Mouse (Mus musculus): ENCODE results near the gene Lgr6. TPM values are rescaled to one million over a fixed set of nuclear protein-coding genes. Genes with fewer than 3 reads are reported as not detected.
A peak's percentile ranks its signal among the peaks of the same experiment; 100 is the strongest.

Gene Lgr6
- total RNA-seq, 2 experiments from 2014 or later, result 1.5 to 2.7 TPM

- no peak for DNase-seq (ENCODE audit: low spot score in 2 of 2)
These were observed 139.6 kb downstream of the Lgr6 start for GRCm38 (mm10) chr1:134965430-134965829.

GRCm38 (mm10) chr1:134962821-134963220, 142.3 kb downstream of the Lgr6 start:
- no peak for DNase-seq (ENCODE audit: low spot score in 2 of 2)

GRCm38 (mm10) chr1:134962053-134962803, 142.8 kb downstream of the Lgr6 start, which contains the start of gene Ube2t:
Gene Ube2t (plus strand): TSS chr1:134962565.
- peak; percentile 93 to 96 for DNase-seq (ENCODE audit: low spot score in 2 of 2)

- no peak for DNase-seq (ENCODE audit: low spot score in 2 of 2)
These were observed 144.4 kb downstream of the Lgr6 start for GRCm38 (mm10) chr1:134960634-134961033.

GRCm38 (mm10) chr1:134955637-134956176, 149.4 kb downstream of the Lgr6 start, which contains the start of gene Ppp1r12b:
Gene Ppp1r12b (minus strand): TSS chr1:134955942.
- DNase-seq (ENCODE audit: low spot score in 2 of 2), result peak; percentile 95 to 96

GRCm38 (mm10) chr1:134955050-134955636, 149.9 kb downstream of the Lgr6 start:
- DNase-seq (ENCODE audit: low spot score in 2 of 2), result no peak

- no peak for DNase-seq (ENCODE audit: low spot score in 2 of 2)
These were observed 155.1 kb downstream of the Lgr6 start for GRCm38 (mm10) chr1:134949946-134950345.

GRCm38 (mm10) chr1:134947590-134947989, 157.5 kb downstream of the Lgr6 start:
- no peak for DNase-seq (ENCODE audit: low spot score in 2 of 2)

- no peak for DNase-seq (ENCODE audit: low spot score in 2 of 2)
These were observed 162.2 kb downstream of the Lgr6 start for GRCm38 (mm10) chr1:134942898-134943297.

GRCm38 (mm10) chr1:134940863-134941262, 164.2 kb downstream of the Lgr6 start:
- DNase-seq (ENCODE audit: low spot score in 2 of 2), result no peak

- DNase-seq (ENCODE audit: low spot score in 2 of 2), result no peak
These were observed 166.8 kb downstream of the Lgr6 start for GRCm38 (mm10) chr1:134938233-134938632.

GRCm38 (mm10) chr1:134936335-134936734, 168.7 kb downstream of the Lgr6 start:
- DNase-seq (ENCODE audit: low spot score in 2 of 2), result no peak

Other genes starting within 250 kb of the Lgr6 start
- gene Ppp1r12b, start 149.3 kb downstream of the Lgr6 start, total RNA-seq (2021), result 10 to 100 TPM; 74.7 to 78.5 TPM
- gene Ube2t, start 142.7 kb downstream of the Lgr6 start, total RNA-seq (2021), result 1 to 10 TPM; 1.6 to 1.8 TPM
- gene Ptpn7, start 27.4 kb upstream of the Lgr6 start, total RNA-seq (2021), result under 1 TPM; 0.45 to 0.91 TPM
- 100 to 1,000 TPM; 264 to 266 TPM for gene Arl8a, start 41.5 kb upstream of the Lgr6 start, total RNA-seq (2021)
- 100 to 1,000 TPM; 160 to 178 TPM for gene Gpr37l1, start 62.4 kb upstream of the Lgr6 start, total RNA-seq (2021)
- not detected for gene Elf3, start 153.3 kb upstream of the Lgr6 start, total RNA-seq (2021)
- gene Rnpep, start 178.8 kb upstream of the Lgr6 start, total RNA-seq (2021), result 10 to 100 TPM; 46.9 to 54.7 TPM
- 100 to 1,000 TPM; 176 to 188 TPM for gene Timm17a, start 208.5 kb upstream of the Lgr6 start, total RNA-seq (2021)
- under 1 TPM; 0.72 to 0.82 TPM for gene Lmod1, start 219.5 kb upstream of the Lgr6 start, total RNA-seq (2021)